Mouse (Mus musculus): Measurements from ENCODE around the gene Tada2a. TPM values are rescaled to one million over a fixed set of nuclear protein-coding genes. Genes with fewer than 3 reads are reported as not detected.
A peak's percentile ranks its signal among the peaks of the same experiment; 100 is the strongest.

The Tada2a gene
- polyA plus RNA-seq, 1 experiment = 33.0 TPM

DNA sequence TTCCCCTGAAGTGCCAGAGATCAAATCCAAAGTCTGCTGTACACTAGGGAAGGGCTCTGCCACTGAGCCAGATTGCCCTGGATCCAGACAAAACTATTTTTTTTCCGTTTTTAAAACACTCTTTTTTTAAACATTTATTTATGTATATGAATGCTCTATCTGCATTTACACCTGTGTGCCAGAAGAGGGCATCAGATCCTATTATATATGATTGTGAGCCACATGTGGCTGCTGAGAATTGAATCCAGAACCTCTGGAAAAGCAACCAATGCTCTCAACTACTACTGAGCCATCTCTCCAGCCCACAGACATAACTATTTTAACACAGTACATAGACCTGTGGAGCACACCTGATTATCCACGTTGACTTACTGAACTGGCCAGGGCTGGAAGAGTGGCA is 13.2 kb downstream of the Tada2a start:
- H3K4me1 ChIP-seq (ENCODE audit: control insufficient read depth, insufficient read depth, low read length) = no peaks in the 10 kb centered on the region
- TF ChIP-seq POLR2A (IDR thresholded peaks at IDR 0.05; ENCODE audit: low read depth, low read length) (no peak), CTCF (IDR thresholded peaks at IDR 0.05; ENCODE audit: borderline replicate concordance, insufficient read depth, low read length) (no peak)
- H3K27ac ChIP-seq (ENCODE audit: insufficient read depth, low read length) = no peak overlapping the region
- H3K4me3 ChIP-seq (ENCODE audit: insufficient read depth, low read length) = no peak overlapping the region

DNA sequence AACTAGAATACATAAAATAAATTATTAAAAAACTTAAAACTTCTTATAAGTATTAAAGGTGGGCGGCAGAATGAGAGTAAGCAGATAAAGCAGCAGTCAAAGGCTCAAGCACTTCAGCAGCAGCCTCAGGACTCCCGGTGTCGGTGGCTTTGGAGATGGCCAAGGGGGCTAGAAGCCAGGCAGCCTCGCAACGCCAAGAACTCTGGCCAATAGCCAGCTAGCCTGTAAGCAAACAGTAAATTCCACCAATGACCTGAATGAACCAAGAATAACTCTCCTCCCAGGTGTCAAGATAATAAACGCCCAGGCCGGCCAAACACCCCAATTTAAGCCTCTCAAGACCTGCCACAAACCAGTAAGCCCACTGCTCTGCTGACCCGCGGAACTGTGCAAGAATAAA is 13.8 kb downstream of the Tada2a start:
- TF ChIP-seq CTCF (IDR thresholded peaks at IDR 0.05; ENCODE audit: borderline replicate concordance, insufficient read depth, low read length) (no peak), POLR2A (IDR thresholded peaks at IDR 0.05; ENCODE audit: low read depth, low read length) (no peak)
- no peaks in the 10 kb centered on the region for H3K4me1 ChIP-seq (ENCODE audit: control insufficient read depth, insufficient read depth, low read length)
- no peak overlapping the region for H3K4me3 ChIP-seq (ENCODE audit: insufficient read depth, low read length)
- H3K27ac ChIP-seq (ENCODE audit: insufficient read depth, low read length) = no peak overlapping the region

DNA sequence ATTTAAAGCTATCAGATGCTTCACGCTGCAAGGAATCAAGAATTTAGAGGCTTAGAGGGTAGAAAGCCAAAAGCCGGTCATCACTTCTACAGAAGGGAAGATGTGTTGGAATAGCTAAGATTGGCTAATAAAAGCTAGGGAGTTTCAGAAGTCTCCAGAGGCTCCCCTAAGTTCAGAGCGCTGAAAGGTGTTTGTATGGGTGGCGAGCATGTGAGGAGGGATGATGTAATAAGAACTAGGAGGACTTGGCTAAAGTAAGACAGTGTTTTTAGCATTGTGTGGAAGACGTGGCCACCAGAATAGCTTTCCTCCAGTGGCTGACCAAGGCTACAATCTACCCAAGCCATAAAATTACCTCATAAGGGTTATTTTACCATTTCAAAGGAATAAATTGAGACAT is 15.8 kb downstream of the Tada2a start:
- H3K27ac ChIP-seq (ENCODE audit: insufficient read depth, low read length) = peak overlapping the region; percentile 61; the same call in 1 of the 2 replicates
- no peak for TF ChIP-seq POLR2A (IDR thresholded peaks at IDR 0.05; ENCODE audit: low read depth, low read length)
- no peak for TF ChIP-seq CTCF (IDR thresholded peaks at IDR 0.05; ENCODE audit: borderline replicate concordance, insufficient read depth, low read length)
- no peak overlapping the region for H3K4me3 ChIP-seq (ENCODE audit: insufficient read depth, low read length)
- H3K4me1 ChIP-seq (ENCODE audit: control insufficient read depth, insufficient read depth, low read length) = no peaks in the 10 kb centered on the region

DNA sequence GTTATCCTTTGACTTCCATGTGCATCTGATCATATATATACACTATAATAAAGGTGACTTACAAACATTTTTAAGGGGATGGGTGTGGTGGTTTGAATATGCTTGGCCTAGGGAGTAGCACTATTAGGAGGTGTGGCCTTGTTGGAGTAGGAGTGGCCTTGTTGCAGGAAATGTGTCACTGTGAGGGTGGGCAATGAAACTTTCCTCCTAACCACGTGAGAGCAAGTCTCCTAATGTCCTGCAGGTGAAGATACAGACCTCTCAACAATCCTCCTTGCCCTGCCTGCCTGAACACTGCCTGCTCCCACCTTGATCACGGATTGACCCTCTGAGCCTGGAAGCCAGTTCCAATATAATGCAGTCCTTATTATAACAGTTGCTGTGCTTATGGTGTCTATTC is 22.3 kb downstream of the Tada2a start:
- TF ChIP-seq POLR2A (IDR thresholded peaks at IDR 0.05; ENCODE audit: low read depth, low read length) (no peak), CTCF (IDR thresholded peaks at IDR 0.05; ENCODE audit: borderline replicate concordance, insufficient read depth, low read length) (no peak)
- no peak overlapping the region for H3K27ac ChIP-seq (ENCODE audit: insufficient read depth, low read length)
- H3K4me1 ChIP-seq (ENCODE audit: control insufficient read depth, insufficient read depth, low read length) = no peaks in the 10 kb centered on the region
- H3K4me3 ChIP-seq (ENCODE audit: insufficient read depth, low read length) = no peak overlapping the region

DNA sequence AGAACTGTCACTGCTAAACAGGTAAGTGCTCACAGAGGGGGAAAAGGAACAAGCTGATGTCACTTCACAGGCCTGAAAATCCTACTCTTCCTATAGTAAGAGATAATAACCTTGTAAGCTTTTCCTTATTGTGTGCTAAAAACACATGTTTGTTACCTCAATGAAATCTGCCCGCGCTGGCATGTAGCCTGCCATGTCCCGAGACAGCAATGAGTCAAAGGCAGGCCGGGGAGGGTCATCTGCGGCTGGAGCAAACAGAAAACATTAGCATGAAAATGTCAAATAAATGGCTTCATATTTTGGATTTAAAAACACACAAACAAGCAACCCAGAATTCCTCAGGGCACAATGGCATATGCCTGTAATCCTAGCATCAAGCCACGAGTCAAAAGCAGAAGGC is 25.4 kb downstream of the Tada2a start:
- TF ChIP-seq POLR2A (IDR thresholded peaks at IDR 0.05; ENCODE audit: low read depth, low read length) (no peak), CTCF (IDR thresholded peaks at IDR 0.05; ENCODE audit: borderline replicate concordance, insufficient read depth, low read length) (no peak)
- peaks cover 11% of the 10 kb centered on the region for H3K4me1 ChIP-seq (ENCODE audit: control insufficient read depth, insufficient read depth, low read length)
- no peak overlapping the region for H3K27ac ChIP-seq (ENCODE audit: insufficient read depth, low read length)

DNA sequence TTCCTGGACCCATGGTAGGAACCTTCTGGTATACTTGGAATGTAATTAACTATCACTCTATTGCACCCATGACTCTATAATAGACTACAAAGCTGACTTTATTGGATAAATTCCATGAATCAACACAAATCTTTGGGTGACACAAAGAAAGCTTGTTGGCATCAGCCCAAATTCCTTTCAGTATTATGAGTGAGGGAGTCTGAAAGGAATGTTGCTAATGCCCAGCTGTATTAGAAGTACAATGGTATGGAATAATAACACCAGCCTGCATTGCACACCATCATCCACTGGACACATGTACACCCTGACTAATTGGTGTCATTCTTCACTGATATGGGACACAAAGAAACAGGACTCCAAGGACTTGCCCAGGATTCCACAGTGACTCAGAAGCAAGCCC is 28.2 kb downstream of the Tada2a start:
- TF ChIP-seq CTCF (IDR thresholded peaks at IDR 0.05; ENCODE audit: borderline replicate concordance, insufficient read depth, low read length) (no peak), POLR2A (IDR thresholded peaks at IDR 0.05; ENCODE audit: low read depth, low read length) (no peak)

More for the DNA sequence above, 25.4 kb downstream of the Tada2a start:
- no peak overlapping the region for H3K4me3 ChIP-seq (ENCODE audit: insufficient read depth, low read length)

DNA sequence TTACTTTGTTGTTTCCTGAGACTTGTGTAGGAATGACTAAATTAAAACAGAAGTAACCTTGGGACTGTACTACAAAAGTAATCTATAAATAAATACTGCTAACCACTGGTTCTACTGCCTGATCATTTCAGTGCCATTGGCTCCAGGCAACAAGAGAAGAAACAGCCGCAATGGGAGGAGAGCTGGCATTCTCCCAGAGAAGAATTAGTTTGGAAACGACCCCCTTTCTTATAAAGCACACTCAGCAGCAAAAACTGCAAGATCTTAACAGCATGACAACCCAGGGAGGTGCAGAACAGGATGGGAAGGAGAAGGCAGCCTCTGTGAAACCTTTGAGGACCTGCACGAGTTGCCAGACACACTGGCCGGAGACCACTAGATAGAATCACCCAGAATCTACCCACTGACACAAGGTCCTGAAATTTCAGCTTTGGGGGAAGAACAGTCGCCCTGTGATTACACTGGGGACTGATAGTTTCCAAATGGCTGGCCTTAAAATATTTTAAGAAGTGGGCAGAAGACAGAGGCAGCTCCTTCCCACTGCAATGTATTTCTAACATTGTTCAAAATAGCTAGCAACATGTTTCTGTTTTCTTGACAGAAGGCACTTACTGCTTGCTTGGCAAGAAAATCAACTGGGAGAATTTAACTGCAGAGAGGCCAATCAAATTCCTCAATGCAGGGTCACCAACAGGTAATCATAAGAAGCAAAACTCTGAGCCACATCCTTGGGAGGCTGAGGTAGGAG is 32.0 kb downstream of the Tada2a start:
- peaks cover 11% of the 10 kb centered on the region for H3K4me1 ChIP-seq (ENCODE audit: control insufficient read depth, insufficient read depth, low read length)
- H3K27ac ChIP-seq (ENCODE audit: insufficient read depth, low read length) = no peak overlapping the region
- TF ChIP-seq CTCF (IDR thresholded peaks at IDR 0.05; ENCODE audit: borderline replicate concordance, insufficient read depth, low read length) (no peak), POLR2A (IDR thresholded peaks at IDR 0.05; ENCODE audit: low read depth, low read length) (no peak)
- no peak overlapping the region for H3K4me3 ChIP-seq (ENCODE audit: insufficient read depth, low read length)

More for the DNA sequence above, 28.2 kb downstream of the Tada2a start:
- peaks cover 11% of the 10 kb centered on the region for H3K4me1 ChIP-seq (ENCODE audit: control insufficient read depth, insufficient read depth, low read length)
- H3K27ac ChIP-seq (ENCODE audit: insufficient read depth, low read length) = peak overlapping the region; percentile 47
- H3K4me3 ChIP-seq (ENCODE audit: insufficient read depth, low read length) = no peak overlapping the region

DNA sequence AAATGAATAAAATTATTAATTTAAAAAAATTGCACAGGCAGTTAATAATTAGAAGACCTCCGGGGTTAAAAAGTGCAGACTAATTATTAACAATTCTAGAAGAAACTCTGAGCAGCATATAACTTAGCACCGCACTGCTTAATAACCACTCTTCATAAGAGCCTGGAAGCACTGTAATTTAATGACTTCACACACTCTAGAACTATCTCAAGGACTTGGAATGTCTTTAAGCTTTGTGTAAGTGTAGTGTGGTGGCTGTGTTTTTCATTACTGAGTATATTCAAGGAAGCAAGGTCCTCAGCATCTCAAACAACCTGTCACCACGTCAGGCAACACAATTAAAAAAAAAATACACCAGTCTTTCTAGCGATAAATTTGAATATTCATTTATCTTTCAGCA is 34.3 kb downstream of the Tada2a start:
- TF ChIP-seq CTCF (IDR thresholded peaks at IDR 0.05; ENCODE audit: borderline replicate concordance, insufficient read depth, low read length) (no peak), POLR2A (IDR thresholded peaks at IDR 0.05; ENCODE audit: low read depth, low read length) (no peak)
- Histone ChIP-seq H3K4me3 (ENCODE audit: insufficient read depth, low read length) (no peak overlapping the region), H3K4me1 (ENCODE audit: control insufficient read depth, insufficient read depth, low read length) (no peaks in the 10 kb centered on the region; the same call in 1 of the 2 replicates), H3K27ac (ENCODE audit: insufficient read depth, low read length) (no peak overlapping the region)

DNA sequence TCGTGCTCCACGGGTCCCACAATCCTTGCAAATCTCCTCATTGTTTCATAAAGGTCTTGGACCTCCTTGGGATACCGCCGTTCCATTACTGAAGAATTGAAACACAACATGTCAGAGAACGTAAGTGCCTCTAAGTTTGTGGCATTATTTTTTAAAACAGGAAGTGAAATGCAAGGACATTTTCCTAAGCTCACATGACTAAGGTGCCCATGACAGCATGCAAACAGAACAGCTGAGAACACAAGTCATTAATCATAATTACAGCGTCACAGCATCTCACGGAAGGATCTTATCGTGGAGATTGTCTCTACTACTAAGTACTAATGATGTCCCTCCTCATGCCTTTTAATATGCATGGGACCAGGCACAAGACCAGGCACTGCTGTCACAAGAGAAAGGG is 38.8 kb downstream of the Tada2a start:
- no peak for TF ChIP-seq POLR2A (IDR thresholded peaks at IDR 0.05; ENCODE audit: low read depth, low read length)
- no peak for TF ChIP-seq CTCF (IDR thresholded peaks at IDR 0.05; ENCODE audit: borderline replicate concordance, insufficient read depth, low read length)
- no peak overlapping the region for H3K4me3 ChIP-seq (ENCODE audit: insufficient read depth, low read length)
- H3K27ac ChIP-seq (ENCODE audit: insufficient read depth, low read length) = no peak overlapping the region
- H3K4me1 ChIP-seq (ENCODE audit: control insufficient read depth, insufficient read depth, low read length) = no peaks in the 10 kb centered on the region; the same call in 1 of the 2 replicates

DNA sequence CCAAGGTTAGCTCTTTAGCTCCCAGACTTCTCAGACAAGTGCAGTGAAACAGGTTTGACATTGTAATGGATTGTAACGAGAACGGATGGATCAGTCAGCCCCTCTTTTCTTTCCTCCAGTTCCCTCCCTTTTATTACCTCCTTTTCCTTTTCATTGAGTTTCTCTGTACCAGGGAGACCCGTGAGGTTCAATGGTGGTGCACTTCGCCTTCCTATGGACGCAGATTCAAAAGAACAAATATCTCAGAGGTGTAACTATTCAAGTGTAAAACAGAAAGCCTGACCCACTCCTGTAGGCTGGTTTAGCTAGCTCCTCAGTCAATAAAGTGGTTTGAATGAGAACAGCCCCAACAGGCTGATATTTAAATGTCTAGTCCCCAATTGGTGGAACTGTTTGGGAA is 47.5 kb downstream of the Tada2a start:
- TF ChIP-seq CTCF (IDR thresholded peaks at IDR 0.05; ENCODE audit: borderline replicate concordance, insufficient read depth, low read length) (no peak), POLR2A (IDR thresholded peaks at IDR 0.05; ENCODE audit: low read depth, low read length) (no peak)
- Histone ChIP-seq H3K27ac (ENCODE audit: insufficient read depth, low read length) (no peak overlapping the region), H3K4me1 (ENCODE audit: control insufficient read depth, insufficient read depth, low read length) (peaks cover 13% of the 10 kb centered on the region), H3K4me3 (ENCODE audit: insufficient read depth, low read length) (no peak overlapping the region)

All from embryonic fibroblast, embryonic 13.5 days (primary cell).